Mouse (Mus musculus) adrenal gland, adult 18-20 months (tissue): Measurements from ENCODE around the gene Lrp1. TPM values are rescaled to one million over a fixed set of nuclear protein-coding genes. Genes with fewer than 3 reads are reported as not detected.

Source experiments
- DNase-seq, 2 experiments: peaks; one replicate each; pipeline ENCODE4 v3.0.0; 2021 to 2022; ENCODE audit warnings: low spot score in 2 of 2
- total RNA-seq, 2 experiments: library from RNA; stranded (reverse); gene quantifications; 1 replicate in 1 of 2; 2 replicates in 1 of 2; pipeline ENCODE4 v1.2.3; 2021

Gene Lrp1
- total RNA-seq, 2 experiments from 2014 or later = 145 to 148 TPM

- DNase-seq = no peak
Observed at GRCm38 (mm10) chr10:127564301-127564700, 56.6 kb downstream of the Lrp1 start.

GRCm38 (mm10) chr10:127563840-127564239 lies 57.1 kb downstream of the Lrp1 start:
- no peak for DNase-seq

- DNase-seq = no peak
Observed at GRCm38 (mm10) chr10:127561145-127561544, 59.8 kb downstream of the Lrp1 start.

DNA sequence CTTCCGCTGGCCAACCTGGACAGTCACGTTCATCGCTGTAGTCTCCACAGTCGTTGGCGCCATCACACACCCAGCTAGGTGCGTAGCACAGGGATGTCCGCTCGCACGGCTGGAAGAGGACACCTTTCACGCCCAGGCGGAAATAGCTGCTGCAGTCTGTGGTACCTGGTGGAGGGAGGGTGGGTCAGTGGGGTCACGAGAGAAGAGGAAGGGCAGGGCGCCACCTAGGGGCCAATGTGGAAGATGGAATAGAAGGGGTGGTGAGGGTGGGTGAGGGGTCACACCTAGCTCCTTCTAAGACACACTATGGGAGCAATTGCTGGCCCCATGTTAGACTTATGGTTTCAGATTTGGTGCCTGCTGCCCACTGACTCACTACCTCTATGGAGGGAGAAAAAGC lies 63.6 kb downstream of the Lrp1 start:
- DNase-seq = no peak

DNA sequence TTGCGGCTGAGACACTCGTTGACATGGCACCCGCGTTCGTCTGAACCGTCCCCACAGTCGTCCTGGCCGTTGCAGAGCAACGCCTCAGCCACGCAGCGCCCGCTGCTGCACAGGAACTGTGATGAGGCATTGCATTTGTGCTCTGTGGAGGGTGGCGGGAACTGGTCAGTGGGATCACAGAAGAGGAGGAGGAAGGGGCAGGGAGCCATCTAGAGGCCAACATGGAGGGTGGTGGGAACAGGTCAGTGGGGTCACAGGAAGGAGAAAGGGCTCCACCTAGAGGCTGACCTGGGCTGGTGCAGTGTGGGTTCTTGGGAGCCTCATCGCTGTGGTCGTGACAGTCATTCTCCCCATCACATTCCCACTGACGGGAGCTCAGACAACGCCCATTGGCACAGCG lies 65.2 kb downstream of the Lrp1 start:
- DNase-seq = no peak

- no peak for DNase-seq
Observed at GRCm38 (mm10) chr10:127549892-127550291, 71.1 kb downstream of the Lrp1 start.

DNA sequence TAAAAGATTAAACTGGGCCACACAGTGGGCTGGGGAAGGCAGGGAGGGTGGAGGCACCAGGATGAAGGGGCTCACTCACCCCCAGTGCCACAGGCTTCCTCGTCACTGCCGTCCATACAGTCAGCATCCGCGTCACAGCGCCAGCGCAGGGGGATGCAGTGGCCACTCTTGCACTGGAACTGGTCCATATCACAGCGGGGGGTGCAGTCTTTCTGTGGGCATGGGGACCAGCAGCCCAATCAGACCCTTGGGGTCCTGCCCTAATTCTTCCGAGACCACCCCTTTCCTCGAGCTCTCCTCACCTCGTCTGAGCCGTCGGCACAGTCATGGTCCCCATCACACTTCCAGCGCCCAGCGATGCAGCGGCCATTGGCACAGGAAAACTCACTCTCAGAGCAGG lies 72.7 kb downstream of the Lrp1 start:
- no peak for DNase-seq

GRCm38 (mm10) chr10:127546505-127546904 lies 74.4 kb downstream of the Lrp1 start:
- no peak for DNase-seq

- DNase-seq = no peak
Observed at GRCm38 (mm10) chr10:127544375-127544774, 76.6 kb downstream of the Lrp1 start.

GRCm38 (mm10) chr10:127543916-127544315 lies 77.0 kb downstream of the Lrp1 start:
- DNase-seq = no peak

DNA sequence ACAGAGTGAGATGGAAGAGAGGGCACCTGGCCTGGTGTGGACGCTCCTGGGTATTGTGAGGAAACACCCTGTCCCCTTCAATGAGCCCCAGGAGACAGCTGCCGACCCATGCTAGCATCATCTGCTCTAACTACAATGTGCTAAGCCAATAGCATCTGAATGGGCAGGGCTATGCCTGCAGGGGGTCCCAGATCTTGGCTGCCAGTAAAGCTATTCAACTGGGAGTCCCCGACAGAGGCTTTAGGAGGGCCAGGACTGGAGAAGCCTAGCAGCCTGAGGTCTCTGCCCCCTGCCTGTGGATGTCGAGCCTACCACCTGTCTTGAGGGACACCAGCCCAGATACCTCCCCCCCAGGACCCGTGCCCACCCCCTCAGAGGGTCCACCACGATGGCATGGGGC lies 78.2 kb downstream of the Lrp1 start:
- DNase-seq = no peak

- no peak for DNase-seq
Observed at GRCm38 (mm10) chr10:127542084-127542483, 78.9 kb downstream of the Lrp1 start.

DNA sequence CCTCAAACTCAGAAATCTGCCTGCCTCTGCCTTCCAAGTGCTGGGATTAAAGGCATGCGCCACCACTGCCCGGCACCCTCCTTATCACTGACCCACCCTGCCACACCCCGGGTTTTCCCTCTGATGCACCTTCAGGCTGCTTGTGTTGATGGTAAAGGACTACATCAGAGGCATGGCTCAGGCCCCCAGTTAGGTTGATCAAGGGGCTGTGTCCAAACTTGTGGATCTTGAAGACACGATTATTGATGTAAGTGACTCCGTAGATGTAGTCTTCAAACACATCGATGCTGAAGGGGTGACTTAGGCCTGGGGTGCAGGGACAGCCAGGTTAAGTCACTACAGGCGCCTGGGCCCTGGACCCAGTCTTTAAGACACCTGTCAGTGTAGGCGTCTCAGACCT lies 79.4 kb downstream of the Lrp1 start:
- no peak for DNase-seq

DNA sequence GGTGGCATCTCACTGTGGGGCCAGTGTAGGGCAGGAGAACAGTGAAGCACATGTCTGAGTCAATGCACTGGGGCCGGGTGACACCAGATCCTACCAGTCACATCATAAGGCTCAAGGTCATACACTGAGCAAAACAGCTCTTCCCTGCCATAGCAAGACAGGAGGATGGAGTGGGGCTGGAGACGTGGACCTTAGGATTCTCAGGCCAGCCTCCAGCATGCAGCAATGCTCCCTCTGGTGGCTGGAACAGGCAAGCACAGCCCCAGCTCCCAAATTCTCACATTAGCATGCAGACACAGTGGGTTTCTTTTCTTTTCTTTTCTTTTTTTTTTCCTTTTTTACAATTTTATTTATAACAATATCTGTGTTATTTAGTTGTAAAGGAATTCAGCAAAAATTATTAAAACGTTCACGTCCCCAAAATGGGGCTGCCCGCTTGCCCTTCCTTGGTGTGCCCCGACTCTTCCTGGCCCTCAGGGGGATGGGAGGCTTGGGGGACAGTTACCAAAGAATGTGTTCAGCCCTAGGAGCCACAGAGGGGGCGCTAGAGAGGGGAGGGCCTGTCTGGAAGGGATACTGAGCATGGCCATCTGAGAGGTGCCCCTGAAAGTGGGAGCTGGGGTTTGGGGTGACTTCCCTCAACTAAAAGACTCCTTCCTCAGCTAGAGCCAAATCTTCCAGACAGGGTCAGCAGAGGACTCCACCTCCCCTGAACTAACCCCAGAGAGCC lies 82.9 kb downstream of the Lrp1 start:
- DNase-seq = peak; percentile 75 to 76

DNA sequence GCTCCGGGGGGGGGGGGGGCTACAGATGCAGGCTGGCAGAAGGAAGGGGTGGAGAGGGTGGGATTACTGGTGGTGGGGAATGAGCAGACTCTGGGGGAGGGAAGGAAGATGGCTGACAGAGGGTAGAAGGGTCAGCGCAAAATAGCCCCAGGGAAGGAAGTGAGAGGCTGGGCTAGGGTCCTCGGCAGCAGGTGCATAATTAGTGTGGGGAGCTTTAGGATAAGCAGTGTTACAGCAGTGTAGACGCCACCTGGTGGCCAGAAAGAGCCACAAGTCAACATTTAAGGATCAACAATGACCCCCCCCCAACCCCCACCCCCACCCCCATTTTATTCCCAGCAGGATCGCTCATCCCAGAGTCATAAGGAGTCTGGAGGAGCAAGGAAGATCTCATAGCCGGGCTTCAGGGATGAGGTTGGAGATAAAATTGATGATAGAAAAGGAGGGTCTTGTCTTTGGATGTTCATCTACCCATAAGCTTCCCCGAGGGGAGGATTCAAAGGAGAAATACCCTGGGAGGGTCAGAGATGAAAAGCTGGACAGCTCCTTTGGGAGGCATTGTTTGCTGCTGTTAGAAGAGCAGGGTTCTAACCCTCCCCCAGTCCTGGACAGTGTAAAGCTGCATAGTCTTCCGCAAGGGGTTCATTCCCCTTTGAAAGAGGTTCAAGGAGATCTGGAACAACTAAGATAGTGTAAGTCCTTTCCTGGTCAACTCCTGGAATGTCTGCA lies 84.2 kb downstream of the Lrp1 start:
- DNase-seq = peak in 1 of 2 experiments; percentile 47

- no peak for DNase-seq
Observed at GRCm38 (mm10) chr10:127534929-127535384, 86.0 kb downstream of the Lrp1 start.

- DNase-seq = peak in 1 of 2 experiments; percentile 38
Observed at GRCm38 (mm10) chr10:127534036-127534928, 86.7 kb downstream of the Lrp1 start, which contains the start of gene Nxph4. TSS of gene Nxph4 (minus strand) at chr10:127534559.

DNA sequence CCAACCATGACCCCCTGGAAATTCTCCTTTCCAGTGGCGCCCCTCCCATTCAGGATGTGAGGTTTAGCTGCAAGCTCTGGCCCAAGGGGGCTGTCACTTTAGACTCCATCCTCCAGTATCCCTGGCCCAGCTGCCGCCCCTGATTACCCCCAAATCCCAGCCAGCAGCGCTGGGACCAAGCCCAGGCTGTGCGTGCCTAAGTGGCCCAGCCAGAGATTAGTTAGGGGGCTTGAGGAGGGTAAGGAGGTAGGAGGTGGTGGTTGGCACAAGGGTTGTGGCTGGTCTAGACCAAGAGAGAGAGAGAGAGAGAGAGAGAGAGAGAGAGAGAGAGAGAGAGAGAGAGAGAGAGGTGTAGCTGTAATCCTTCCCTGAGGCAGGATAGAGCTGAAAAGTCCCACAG lies 89.4 kb downstream of the Lrp1 start:
- no peak for DNase-seq

- DNase-seq = no peak
Observed at GRCm38 (mm10) chr10:127530945-127531344, 90.0 kb downstream of the Lrp1 start.

- DNase-seq = no peak
Observed at GRCm38 (mm10) chr10:127527481-127527880, 93.5 kb downstream of the Lrp1 start.

DNA sequence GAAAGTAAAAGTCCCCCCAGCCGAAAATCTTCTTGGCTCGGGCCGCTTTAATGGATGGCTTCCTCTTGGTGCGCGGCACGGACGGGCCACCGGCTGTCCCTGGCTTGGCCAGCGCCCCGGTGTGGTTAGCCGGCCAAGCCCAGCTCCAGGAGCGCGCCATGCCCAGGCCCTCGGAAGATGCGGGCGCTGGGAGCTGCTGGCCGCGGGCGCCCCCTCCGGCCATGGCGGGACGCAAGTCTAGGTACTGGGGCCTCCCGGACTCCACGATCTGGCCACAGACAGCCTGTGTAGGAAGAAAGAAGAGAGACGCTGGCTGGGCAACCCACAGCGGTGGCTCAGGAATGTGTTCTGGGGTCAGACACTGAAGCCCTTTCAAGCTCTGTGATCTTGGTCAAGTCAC lies 94.3 kb downstream of the Lrp1 start:
- peak; percentile 56 to 65 for DNase-seq
